Mouse (Mus musculus) Muller cell, postnatal 12 days (primary cell): ENCODE data around the gene Defb10.
A peak's percentile ranks its signal among the peaks of the same experiment; 100 is the strongest.

Source experiments
- DNase-seq: peaks from one replicate; pipeline ENCODE4 v3.0.0-alpha.2; 2015; ENCODE audit errors: inconsistent ontology term

The Defb10 gene

GRCm38 (mm10) chr8:21858586-21858985 is at the start of gene Defb10:
Defb10 (plus strand) TSS chr8:21858901.
- DNase-seq: peak; percentile 78

GRCm38 (mm10) chr8:21885321-21885720 is 26.6 kb downstream of the Defb10 start, which contains the start of gene Defb9:
Defb9 (minus strand) TSS chr8:21885421.
- peak; percentile 55 for DNase-seq

GRCm38 (mm10) chr8:21906290-21906689 is 47.6 kb downstream of the Defb10 start, which contains the start of gene Defb11:
Defb11 (minus strand) TSS chr8:21906412.
- peak; percentile 92 for DNase-seq
